Mouse (Mus musculus) gastrocnemius, adult 8-10 months (tissue): Measurements from ENCODE around the gene Lypd6. TPM values are rescaled to one million over a fixed set of nuclear protein-coding genes. Genes with fewer than 3 reads are reported as not detected.

Experiments
- DNase-seq, 2 experiments: peaks; one replicate each; pipeline ENCODE4 v3.0.0; 2022; ENCODE audit warnings: low spot score in 2 of 2
- total RNA-seq, 4 experiments: library from RNA; stranded (reverse); gene quantifications; 2 replicates each; pipeline ENCODE4 v1.2.4; 2022

The Lypd6 gene
- total RNA-seq, 4 experiments from 2014 or later: 0.65 to 2.8 (median 1.3) TPM

DNA sequence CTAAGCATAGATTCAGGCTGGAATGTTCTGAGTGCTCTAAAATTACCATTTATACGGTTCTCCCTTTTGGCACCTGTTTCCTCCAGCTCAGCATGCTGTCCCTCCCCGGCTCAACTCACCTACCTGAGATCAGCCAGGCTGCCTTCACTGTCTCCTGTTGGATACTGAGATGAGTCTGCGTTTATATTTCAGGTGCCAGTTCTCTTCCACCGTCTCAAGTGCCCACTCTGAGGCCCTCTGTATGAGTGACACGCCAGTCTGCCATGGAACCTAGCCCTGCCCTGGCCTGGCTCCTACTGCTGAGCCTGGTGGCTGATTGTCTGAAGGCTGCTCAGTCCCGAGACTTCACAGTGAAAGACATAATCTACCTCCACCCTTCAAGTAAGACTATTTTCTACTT is 99.0 kb downstream of the Lypd6 start:
- no peak for DNase-seq

DNA sequence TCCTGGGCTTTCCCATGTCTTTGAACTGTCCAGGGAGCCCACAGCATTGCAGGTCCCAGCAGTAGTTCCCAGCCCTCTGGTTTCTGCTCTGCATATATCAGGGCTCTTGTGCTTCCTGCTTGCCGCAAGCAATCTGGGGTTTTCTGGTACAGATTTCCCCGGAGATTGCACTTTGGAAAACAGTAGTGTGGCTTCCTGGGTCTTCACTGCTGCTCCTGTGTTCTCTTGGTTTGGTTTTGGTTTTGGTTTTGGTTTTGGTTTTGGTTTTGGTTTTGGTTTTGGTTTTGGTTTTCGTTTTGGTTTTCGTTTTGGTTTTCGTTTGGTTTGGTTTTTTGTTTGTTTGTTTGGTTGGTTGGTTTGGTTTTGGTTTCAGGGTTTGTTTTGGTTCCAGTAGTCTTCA is 99.9 kb downstream of the Lypd6 start:
- DNase-seq: no peak

DNA sequence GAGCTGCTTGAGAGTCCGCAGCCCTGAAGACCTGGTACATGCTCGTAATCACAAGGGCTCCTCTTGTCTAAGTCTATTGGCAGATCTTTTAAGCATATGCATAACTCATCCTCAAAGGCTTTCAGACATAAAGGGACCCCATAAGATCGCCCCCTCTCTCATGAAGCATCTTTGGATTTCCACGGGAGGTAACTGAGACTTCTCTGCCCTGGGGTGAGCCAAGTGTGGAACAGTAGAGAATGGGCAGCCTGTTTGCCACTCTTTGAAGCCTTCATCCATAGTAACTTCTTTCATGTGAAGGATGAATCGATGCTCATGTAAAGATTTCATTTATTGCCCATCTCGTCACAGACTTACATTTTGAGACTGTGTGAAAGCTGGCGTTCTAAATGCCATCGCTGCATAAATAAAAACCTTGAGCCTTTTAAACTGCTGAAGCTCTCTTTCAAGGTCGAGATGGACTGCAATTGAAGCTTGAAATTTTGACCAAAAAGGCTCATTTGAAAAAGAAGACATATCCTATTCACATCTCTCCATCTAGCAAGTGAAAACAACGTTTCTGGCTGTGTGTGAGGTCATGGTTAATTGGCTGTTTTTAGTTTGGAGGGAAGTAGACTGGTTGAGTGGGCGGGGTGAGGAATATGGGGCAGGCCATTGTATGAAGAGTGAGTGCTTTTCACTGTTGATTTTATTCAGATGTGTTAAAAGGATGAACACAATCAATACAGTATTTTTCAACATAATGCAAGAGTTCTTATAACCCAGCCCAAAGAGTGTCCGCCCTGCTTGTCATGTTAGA is 107.7 kb downstream of the Lypd6 start:
- no peak for DNase-seq

DNA sequence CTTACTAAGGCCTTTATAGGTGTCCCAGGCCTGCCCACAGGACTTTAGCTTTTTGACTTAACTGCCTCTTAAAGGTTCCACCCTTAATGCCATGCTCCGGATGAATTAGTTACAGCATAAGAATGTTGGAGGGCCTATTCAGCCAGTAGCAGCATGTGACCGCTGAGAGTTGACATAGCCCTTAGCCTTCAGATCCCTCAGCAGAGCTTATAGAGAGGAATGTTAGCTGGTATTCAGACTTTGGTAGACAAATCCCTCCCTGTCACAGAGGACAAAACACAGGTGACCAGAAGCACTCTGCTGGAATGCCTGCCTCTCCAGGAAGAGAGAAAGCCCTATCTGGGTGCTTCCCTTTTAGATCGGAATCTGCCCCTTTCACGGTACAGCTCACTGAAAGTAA is 109.5 kb downstream of the Lypd6 start:
- DNase-seq: no peak

DNA sequence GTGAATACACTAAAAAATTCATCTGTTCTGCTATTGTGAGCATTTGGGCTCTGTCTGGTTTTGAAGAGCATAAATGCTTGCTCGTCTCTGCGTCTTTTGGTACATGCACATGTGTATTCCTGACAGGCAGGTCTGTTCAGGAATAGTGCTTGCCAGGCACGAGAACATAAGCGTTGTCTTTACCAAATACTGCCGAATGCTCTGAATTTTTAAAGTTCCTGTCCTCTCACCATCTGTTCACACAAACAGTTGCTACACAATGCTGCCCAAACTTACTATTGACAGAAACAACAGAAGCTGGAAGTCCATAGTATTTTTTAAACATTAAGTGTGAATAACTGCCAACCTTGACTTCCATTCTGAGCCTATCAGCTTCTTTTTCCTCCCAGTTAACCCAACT is 112.9 kb downstream of the Lypd6 start:
- no peak for DNase-seq

DNA sequence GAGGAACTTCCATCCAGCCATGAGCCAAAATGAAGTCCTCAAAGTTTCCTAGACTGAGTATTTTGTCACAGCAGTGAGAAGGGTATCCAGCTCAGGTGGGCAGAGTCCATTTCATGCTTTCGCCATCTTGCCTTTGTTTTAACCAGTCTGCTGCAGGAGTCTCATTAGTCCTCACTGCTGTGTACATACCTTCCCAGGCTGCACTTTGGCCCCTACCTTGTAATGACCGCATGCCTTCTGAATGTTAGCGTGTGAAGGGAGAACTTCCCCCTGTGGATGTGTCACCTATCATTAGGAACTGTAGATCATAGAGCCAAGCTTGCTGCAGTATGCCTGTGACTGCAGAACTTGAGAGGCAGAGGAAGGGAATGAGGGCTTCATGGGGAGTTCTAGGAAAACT is 114.2 kb downstream of the Lypd6 start:
- DNase-seq: no peak

DNA sequence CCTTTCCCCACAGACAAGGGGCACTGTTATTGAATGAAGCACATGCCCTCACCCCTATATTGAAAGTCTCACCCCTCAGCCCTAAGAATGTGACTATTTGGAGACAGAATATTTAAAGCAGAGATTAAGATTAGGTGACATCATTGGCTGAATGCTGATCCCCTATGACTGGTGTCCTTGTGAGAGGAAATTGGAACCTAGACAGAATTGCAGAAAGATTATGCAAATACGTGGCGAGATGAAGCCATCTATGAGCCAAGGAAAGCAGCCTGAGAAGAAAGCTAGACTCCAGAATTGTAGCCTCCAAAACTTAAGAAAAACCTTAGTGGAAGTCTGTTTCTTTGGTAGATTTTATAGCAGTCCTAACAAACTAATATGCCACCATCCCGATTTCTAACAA is 115.1 kb downstream of the Lypd6 start:
- no peak for DNase-seq

DNA sequence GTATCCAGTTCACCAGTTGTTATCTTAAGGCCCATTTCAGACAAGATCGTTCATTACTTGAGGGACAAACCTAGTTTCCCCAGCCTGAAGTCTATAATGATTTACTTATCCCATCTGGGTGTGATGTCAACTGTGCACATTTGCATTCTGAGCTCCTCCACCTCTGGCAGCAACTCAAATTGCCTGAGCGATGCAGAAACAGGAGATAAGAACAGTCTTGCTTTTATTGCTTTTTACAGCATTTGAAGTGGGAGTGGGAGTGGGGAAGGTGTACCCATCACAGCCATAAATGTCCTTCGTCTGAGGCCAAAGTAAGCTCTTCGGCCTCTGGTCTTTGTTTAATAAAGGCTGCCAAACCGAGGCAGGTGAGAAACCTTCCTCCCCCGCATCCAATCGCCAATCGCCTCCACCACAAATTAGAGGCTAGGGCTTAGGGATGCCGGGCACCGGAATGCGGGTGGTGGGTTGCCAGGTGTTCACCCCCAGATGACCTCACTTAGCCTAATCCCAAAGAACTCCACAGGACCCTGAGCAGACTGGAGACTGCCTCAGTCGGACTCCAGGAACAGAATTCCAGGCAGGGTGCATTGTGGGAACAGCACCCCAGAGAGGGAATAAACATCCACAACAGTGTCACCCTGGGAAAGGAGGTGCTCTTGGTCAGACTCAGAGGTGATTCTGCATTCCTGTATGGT is 120.6 kb downstream of the Lypd6 start:
- DNase-seq: no peak

DNA sequence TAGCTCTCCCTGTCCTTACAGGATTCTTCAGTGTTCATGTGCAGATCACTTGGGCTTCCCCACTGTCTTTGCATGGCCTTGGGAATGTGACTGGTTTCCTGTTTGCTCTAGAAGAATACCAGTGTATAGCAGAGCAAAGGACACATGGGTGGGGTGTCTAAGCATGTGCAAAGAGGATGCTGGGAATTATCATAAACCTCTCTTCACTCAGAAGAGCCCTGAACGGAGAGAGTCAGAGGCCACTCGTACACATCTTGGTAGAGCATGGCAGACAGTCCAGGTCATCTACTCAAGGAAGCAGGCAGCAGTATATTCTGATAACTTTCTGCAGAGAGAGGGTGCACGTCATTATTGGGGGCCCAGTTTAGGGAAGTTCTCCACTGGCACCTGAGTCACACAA is 122.6 kb downstream of the Lypd6 start:
- no peak for DNase-seq

DNA sequence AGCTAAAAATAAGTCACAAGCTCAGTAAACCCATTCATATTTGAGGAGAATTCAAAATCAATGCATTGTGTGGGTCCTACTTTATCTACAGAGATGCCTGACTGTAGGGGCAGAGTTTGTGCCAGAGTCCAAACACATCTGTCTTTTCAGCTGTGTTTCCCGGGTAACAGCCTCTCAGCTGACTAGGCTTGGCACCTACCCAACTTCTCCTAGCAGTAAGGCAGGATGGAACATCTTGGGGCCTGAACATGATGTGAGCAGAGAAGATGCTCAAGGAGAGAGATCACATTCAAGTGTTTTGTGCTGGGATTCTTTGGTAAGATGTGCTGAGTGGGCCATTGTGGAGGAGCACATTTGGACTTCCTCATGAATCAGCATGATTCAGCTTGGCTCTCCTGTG is 130.5 kb downstream of the Lypd6 start:
- DNase-seq: no peak

DNA sequence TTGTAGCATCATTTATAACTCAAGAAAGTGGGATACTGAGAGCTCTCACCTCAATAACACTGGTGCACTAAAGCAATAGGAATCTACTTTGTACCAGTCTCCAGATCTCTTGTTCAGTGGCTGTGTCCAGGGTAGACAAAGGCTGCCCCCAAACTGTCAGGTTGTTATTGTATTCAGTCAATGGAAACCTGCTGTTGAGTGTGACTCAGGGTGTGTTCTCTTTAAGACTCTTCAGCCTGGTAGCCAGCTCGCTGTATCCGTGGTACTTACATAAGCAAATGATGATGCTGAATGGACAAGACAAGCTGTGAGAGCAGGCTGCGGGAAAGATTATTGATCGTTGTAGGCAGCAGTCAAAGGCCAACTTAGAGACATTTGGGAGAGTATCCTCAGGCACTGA is 131.6 kb downstream of the Lypd6 start:
- DNase-seq: no peak

DNA sequence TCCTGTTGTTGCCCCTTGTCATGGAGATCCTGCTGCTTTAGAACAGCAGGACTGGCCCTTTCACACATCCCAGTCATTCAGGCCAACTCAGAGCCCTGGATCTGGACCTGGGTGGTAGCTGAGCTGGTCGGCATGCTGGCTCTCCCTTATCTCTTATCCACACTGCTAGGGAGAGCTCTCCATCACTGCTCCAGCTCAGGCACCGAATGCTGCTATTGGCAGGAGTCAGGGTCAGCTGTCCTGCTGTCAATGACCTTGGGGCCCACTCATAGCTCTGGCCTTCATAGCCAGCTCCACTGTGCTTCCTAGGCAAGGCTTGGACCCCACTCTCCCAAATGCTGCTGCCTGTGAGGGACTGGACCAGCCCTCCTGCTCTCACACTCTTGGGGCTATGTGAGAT is 134.3 kb downstream of the Lypd6 start:
- DNase-seq: no peak

DNA sequence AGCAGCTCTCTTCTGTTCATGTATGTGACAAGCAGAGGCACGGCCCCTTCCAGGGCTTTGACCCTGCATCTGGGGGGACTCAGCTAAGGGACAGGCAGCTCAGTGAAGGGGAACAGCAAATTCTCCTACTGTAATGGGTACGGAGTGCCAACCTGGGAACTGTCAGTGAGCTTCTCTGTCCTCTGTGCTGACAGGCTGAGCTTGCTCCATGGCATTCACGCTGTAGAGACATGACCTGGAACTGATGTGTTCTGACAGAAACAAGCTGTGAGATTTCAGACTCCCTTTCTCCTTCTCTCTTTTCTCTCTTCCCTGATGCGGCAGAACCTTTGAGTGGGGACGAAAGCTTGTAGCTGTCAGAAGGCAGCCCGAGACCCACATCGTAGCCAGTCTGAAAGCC is 154.3 kb downstream of the Lypd6 start:
- DNase-seq: no peak

DNA sequence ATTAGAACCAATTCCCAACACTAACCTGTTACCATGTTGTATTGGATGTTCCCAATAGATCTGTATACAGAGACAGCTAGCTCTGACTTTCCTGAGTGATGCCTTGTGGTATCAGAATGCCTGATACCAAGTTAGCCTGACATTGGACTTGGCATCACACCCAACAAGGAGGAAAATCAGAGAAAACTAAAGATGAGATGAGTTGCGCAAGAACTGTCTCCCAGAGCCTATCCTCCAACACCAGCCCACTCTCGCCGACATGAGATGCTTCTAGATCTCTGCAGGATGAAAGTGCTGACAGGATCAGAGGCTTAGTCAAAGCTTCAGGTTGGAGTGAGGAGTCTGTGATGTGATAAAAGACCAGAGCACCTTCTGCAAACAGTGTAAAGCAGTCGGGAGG is 158.8 kb downstream of the Lypd6 start:
- no peak for DNase-seq

DNA sequence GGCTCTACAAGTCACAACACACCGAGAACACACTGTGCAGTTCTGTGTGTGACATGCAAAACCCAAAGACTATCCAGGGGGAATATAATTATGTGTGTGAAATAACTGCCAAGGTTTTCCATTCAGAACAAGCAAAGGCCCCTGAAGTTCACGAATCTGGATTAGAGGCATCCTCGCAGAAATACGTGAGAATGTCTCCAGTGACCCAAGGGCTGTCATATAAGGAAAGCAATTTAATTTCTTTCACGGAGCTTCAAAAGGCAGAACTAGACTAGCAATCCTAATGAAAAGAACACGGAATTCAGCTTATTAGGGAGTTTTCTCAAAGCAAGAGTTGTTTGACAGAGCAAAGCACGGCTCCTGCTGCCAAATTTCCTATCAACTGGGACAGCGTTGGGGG is 167.3 kb downstream of the Lypd6 start:
- no peak for DNase-seq

Other genes with a start within 250 kb of the Lypd6 start
- gene Mmadhc, start 230.4 kb downstream of the Lypd6 start, total RNA-seq: 100 to 1,000 TPM; 110 to 119 (median 114) TPM